Mouse (Mus musculus): ENCODE measurements around the gene Slc1a2.

Gene Slc1a2

GRCm38 (mm10) chr2:102721859-102722258 is 63.4 kb downstream of the Slc1a2 start:
- no peak for DNase-seq

GRCm38 (mm10) chr2:102725054-102725453 is 66.6 kb downstream of the Slc1a2 start:
- no peak for DNase-seq

GRCm38 (mm10) chr2:102730386-102730785 is 71.9 kb downstream of the Slc1a2 start:
- DNase-seq = no peak

- DNase-seq = no peak
These were observed 72.3 kb downstream of the Slc1a2 start for GRCm38 (mm10) chr2:102730788-102731187.

GRCm38 (mm10) chr2:102733128-102733527 is 74.7 kb downstream of the Slc1a2 start:
- no peak for DNase-seq

GRCm38 (mm10) chr2:102734055-102734454 is 75.6 kb downstream of the Slc1a2 start:
- DNase-seq = no peak

GRCm38 (mm10) chr2:102735031-102735430 is 76.6 kb downstream of the Slc1a2 start:
- no peak for DNase-seq

- no peak for DNase-seq
These were observed 77.4 kb downstream of the Slc1a2 start for GRCm38 (mm10) chr2:102735811-102736210.

GRCm38 (mm10) chr2:102736490-102736889 is 78.0 kb downstream of the Slc1a2 start:
- DNase-seq = no peak

- no peak for DNase-seq
These were observed 80.4 kb downstream of the Slc1a2 start for GRCm38 (mm10) chr2:102738852-102739251.

GRCm38 (mm10) chr2:102742685-102743084 is 84.2 kb downstream of the Slc1a2 start:
- peak; percentile 26 for DNase-seq

- DNase-seq = peak; percentile 54
These were observed 85.6 kb downstream of the Slc1a2 start for GRCm38 (mm10) chr2:102743918-102744696.

GRCm38 (mm10) chr2:102745259-102745906 is 86.9 kb downstream of the Slc1a2 start:
- no peak for DNase-seq

GRCm38 (mm10) chr2:102747758-102748157 is 89.3 kb downstream of the Slc1a2 start:
- DNase-seq = no peak

- no peak for DNase-seq
These were observed 91.5 kb downstream of the Slc1a2 start for GRCm38 (mm10) chr2:102749926-102750325.

- DNase-seq = no peak
These were observed 93.4 kb downstream of the Slc1a2 start for GRCm38 (mm10) chr2:102751846-102752245.

GRCm38 (mm10) chr2:102757241-102757860 is 98.9 kb downstream of the Slc1a2 start:
- no peak for DNase-seq

GRCm38 (mm10) chr2:102759479-102759878 is 101.0 kb downstream of the Slc1a2 start:
- DNase-seq = no peak

GRCm38 (mm10) chr2:102760284-102761072 is 102.0 kb downstream of the Slc1a2 start:
- no peak for DNase-seq

- DNase-seq = no peak
These were observed 104.7 kb downstream of the Slc1a2 start for GRCm38 (mm10) chr2:102763176-102763575.

- no peak for DNase-seq
These were observed 105.5 kb downstream of the Slc1a2 start for GRCm38 (mm10) chr2:102763991-102764390.

GRCm38 (mm10) chr2:102764602-102765374 is 106.3 kb downstream of the Slc1a2 start:
- DNase-seq = no peak
